Mouse (Mus musculus): ENCODE data around the gene Banp. TPM values are rescaled to one million over a fixed set of nuclear protein-coding genes. Genes with fewer than 3 reads are reported as not detected.

Gene Banp
- 49.9 and 54.9 TPM in 2 replicates for polyA plus RNA-seq (2015; fragmentation: Nextera tagmentation; extraction: Ambion mirVana)

DNA sequence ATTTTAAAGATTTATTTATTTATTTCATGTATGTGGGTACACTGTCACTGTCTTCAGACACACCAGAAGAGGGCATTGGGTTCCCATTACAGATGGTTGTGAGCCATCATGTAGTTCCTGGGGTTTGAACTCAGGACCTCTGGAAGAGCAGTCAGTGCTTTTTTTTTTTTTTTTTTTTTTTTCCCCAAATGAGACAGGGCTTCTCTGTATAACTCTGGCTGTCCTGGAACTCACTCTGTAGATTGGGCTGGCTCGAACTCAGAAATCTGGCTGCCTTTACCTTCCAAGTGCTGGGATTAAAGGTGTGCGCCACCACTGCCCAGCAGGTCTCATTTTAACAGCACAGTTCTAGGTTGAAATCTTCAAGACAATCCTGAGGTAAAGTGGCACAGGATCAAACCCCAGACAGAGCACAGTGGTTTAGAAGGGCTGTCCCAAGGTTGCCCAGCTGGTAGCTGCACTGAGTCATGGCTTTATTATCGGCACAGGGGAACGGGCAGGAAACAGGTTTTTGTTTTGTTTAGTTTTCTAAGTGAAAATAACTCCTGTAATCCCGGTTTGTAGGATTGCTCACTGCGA lies at the start of gene Banp:
Banp (plus strand) TSS at position 529 of the 579 bp plus-strand sequence.
- peak within 1 kb of the TSS; percentile 95 for H3K9ac ChIP-seq (ENCODE audit: low read depth, low read length)
- peak within 1 kb of the TSS; percentile 97 for H3K27ac ChIP-seq (ENCODE audit: low read depth, low read length)
- 0 out of 2 replicates have a peak, but pooled peaks have one; percentile 0 for ATAC-seq
- H3K4me1 ChIP-seq (ENCODE audit: control insufficient read depth, insufficient read depth, low read depth, low read length): peaks cover 37% of the 10 kb centered on the region
- peak within 1 kb of the TSS; percentile 71 for H3K4me2 ChIP-seq (ENCODE audit: low read length)
- H3K36me3 ChIP-seq (ENCODE audit: control insufficient read depth, insufficient read depth, low read length): no peaks in the 10 kb centered on the region; the same call in 1 of the 2 replicates
- 73% methylated on average over 6 of the region's 6 CpGs for WGBS
- no peaks in the 10 kb centered on the region for H3K9me3 ChIP-seq (ENCODE audit: control insufficient read depth, low read length)
- peak within 1 kb of the TSS; percentile 89 for H3K4me3 ChIP-seq (ENCODE audit: low read length)
- H3K27me3 ChIP-seq (replicated peaks; ENCODE audit: control insufficient read depth, insufficient read depth, low read length): no peaks in the 10 kb centered on the region

DNA sequence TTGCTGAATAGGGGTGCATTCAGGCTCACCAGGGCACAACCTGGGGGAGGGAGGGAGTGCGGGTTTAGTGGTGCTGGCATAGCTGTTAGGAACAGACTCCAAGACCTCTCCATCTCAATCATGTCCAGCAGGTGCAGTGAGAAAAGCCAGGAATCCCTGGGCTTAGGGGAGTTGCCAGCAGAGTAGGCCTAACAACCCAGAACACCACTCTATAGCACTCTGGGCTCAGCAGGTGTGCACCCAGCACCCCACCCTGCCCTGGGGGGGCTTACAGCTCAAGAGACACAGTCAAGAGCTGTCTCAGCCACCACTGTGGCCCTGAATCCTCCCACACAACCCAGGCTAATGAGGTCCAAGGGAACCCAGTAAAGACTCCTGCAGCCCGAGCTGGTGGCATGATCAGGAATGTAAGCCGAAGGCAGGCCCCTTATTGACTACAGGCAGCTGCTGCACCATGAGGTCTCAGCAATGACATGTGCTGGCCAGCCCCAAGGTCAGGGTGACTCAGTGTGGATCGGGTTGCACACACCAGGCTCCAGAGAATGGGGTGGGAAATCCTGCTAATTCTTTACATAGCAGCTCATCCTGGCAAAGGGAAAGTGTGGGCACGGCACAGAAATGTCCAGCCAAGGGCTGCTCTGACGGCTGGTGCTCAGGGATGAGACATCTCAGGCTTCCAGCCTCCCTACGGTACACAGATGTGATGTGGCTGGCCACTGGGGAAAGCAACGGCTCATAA lies 47.9 kb upstream of the Banp start:
- Histone ChIP-seq H3K9me3 (ENCODE audit: control insufficient read depth, low read length) (no peaks in the 10 kb centered on the region), H3K9ac (ENCODE audit: low read depth, low read length) (no peak overlapping the region), H3K27me3 (replicated peaks; ENCODE audit: control insufficient read depth, insufficient read depth, low read length) (no peaks in the 10 kb centered on the region), H3K36me3 (ENCODE audit: control insufficient read depth, insufficient read depth, low read length) (no peaks in the 10 kb centered on the region), H3K4me1 (ENCODE audit: control insufficient read depth, insufficient read depth, low read depth, low read length) (peaks cover 47% of the 10 kb centered on the region), H3K4me3 (ENCODE audit: low read length) (no peak overlapping the region), H3K27ac (ENCODE audit: low read depth, low read length) (no peak overlapping the region), H3K4me2 (ENCODE audit: low read length) (0 out of 2 replicates have a peak overlapping the region, but pooled peaks have one; percentile 1)
- ATAC-seq: no peak
- 56% methylated on average over 8 of the region's 8 CpGs for WGBS

DNA sequence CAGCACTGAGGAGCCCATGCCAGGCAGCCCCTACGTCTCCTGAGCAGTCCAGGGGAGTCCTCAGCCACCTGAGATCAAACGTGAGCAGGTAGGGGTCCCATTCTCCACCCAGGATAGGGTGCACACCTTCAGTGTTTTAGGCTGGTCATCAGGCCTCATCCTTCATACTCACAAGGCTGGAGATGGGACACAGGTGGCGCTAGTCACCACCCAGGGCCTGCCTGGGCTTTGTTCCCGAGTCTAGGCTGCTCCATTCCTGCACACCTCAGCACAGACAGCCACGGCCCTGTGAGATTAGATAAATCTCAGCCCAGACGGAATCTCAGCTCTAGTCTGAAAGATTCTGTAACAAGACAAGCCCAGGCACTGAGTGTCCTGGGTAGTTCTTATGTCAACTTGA lies 45.6 kb upstream of the Banp start:
- H3K4me2 ChIP-seq (ENCODE audit: low read length): peak overlapping the region; percentile 18; the same call in 1 of the 2 replicates
- peak overlapping the region; percentile 18; the same call in 1 of the 2 replicates for H3K9ac ChIP-seq (ENCODE audit: low read depth, low read length)
- no peaks in the 10 kb centered on the region for H3K27me3 ChIP-seq (replicated peaks; ENCODE audit: control insufficient read depth, insufficient read depth, low read length)
- peaks cover 29% of the 10 kb centered on the region for H3K4me1 ChIP-seq (ENCODE audit: control insufficient read depth, insufficient read depth, low read depth, low read length)
- no peak overlapping the region for H3K27ac ChIP-seq (ENCODE audit: low read depth, low read length)
- H3K4me3 ChIP-seq (ENCODE audit: low read length): peak overlapping the region; percentile 6
- H3K9me3 ChIP-seq (ENCODE audit: control insufficient read depth, low read length): no peaks in the 10 kb centered on the region
- no peaks in the 10 kb centered on the region for H3K36me3 ChIP-seq (ENCODE audit: control insufficient read depth, insufficient read depth, low read length)
- no peak for ATAC-seq
- 67% methylated on average over 6 of the region's 6 CpGs for WGBS

DNA sequence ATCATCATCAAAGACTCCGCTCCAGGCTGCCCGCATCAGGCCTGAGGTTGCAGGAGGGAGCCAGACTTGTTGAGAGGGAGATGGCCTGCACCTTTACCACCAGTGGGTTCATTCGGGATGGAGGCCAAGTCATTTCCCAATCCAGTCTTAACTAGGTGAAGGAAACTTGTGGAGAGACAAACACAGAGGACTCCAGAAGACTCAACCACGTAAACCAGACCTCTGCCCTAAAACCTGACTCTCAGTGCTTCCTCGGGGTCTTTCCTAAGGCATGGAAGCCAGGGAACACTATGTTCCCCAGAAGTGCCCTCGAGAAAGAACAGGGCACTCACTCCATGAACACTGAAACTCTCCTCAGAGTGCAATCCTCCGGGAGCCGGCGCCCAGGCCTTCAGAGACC lies 44.6 kb upstream of the Banp start:
- WGBS: 85% methylated on average over 9 of the region's 9 CpGs
- peak overlapping the region; percentile 96 for H3K4me2 ChIP-seq (ENCODE audit: low read length)
- no peak overlapping the region for H3K27ac ChIP-seq (ENCODE audit: low read depth, low read length)
- no peaks in the 10 kb centered on the region for H3K9me3 ChIP-seq (ENCODE audit: control insufficient read depth, low read length)
- ATAC-seq: no peak
- no peak overlapping the region for H3K9ac ChIP-seq (ENCODE audit: low read depth, low read length)
- H3K36me3 ChIP-seq (ENCODE audit: control insufficient read depth, insufficient read depth, low read length): no peaks in the 10 kb centered on the region
- H3K27me3 ChIP-seq (replicated peaks; ENCODE audit: control insufficient read depth, insufficient read depth, low read length): no peaks in the 10 kb centered on the region
- H3K4me3 ChIP-seq (ENCODE audit: low read length): peak overlapping the region; percentile 63
- H3K4me1 ChIP-seq (ENCODE audit: control insufficient read depth, insufficient read depth, low read depth, low read length): peaks cover 26% of the 10 kb centered on the region

DNA sequence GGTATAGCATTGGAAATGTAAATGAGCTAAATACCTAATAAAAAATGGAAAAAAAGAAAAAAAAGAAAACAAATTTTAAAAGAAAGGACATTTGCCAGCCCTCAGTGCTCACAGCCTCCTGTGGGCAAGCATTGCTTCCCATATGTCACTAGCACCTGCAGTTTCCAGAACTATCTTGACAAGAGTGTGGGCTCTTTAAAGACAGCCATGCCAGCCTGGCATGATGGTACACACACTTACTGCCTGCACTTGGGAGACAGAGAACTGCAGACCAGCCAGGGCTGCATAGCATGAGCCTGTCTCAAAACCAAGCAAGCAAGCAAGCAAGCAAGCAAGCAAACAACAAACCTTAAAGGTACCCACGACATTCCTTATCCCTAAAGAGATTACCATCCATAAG lies 44.1 kb upstream of the Banp start:
- no peak for ATAC-seq
- Histone ChIP-seq H3K9ac (ENCODE audit: low read depth, low read length) (no peak overlapping the region; the same call in 1 of the 2 replicates), H3K9me3 (ENCODE audit: control insufficient read depth, low read length) (no peaks in the 10 kb centered on the region), H3K4me3 (ENCODE audit: low read length) (peak overlapping the region; percentile 63), H3K4me2 (ENCODE audit: low read length) (peak overlapping the region; percentile 96), H3K4me1 (ENCODE audit: control insufficient read depth, insufficient read depth, low read depth, low read length) (peaks cover 26% of the 10 kb centered on the region), H3K36me3 (ENCODE audit: control insufficient read depth, insufficient read depth, low read length) (no peaks in the 10 kb centered on the region), H3K27me3 (replicated peaks; ENCODE audit: control insufficient read depth, insufficient read depth, low read length) (no peaks in the 10 kb centered on the region), H3K27ac (ENCODE audit: low read depth, low read length) (no peak overlapping the region)
- 67% methylated on average over 1 of the region's 1 CpGs for WGBS

DNA sequence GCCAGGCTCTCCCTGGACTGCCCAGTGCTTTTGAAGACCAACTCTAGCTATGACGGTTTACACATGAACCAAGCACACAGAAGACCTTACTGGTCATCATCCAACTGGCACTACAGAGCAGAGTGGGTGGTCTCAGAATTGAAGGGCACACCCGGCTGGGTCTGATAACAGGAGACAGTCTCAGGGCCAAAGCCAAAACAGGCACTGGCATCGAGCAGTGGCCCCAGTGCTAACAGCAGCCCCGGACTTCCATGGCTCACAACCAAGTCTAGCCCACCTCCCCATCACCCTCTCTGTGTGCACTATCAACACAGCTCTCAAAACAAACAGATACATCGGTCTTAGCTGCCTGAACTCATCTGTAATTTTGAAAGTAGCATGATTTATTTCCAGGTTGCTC lies 43.7 kb upstream of the Banp start:
- Histone ChIP-seq H3K27me3 (replicated peaks; ENCODE audit: control insufficient read depth, insufficient read depth, low read length) (no peaks in the 10 kb centered on the region), H3K36me3 (ENCODE audit: control insufficient read depth, insufficient read depth, low read length) (no peaks in the 10 kb centered on the region), H3K9me3 (ENCODE audit: control insufficient read depth, low read length) (no peaks in the 10 kb centered on the region), H3K4me3 (ENCODE audit: low read length) (peak overlapping the region; percentile 63), H3K9ac (ENCODE audit: low read depth, low read length) (peak overlapping the region; percentile 72), H3K4me1 (ENCODE audit: control insufficient read depth, insufficient read depth, low read depth, low read length) (peaks cover 26% of the 10 kb centered on the region), H3K27ac (ENCODE audit: low read depth, low read length) (no peak overlapping the region), H3K4me2 (ENCODE audit: low read length) (peak overlapping the region; percentile 96)
- no peak for ATAC-seq
- 21% methylated on average over 5 of the region's 5 CpGs for WGBS

DNA sequence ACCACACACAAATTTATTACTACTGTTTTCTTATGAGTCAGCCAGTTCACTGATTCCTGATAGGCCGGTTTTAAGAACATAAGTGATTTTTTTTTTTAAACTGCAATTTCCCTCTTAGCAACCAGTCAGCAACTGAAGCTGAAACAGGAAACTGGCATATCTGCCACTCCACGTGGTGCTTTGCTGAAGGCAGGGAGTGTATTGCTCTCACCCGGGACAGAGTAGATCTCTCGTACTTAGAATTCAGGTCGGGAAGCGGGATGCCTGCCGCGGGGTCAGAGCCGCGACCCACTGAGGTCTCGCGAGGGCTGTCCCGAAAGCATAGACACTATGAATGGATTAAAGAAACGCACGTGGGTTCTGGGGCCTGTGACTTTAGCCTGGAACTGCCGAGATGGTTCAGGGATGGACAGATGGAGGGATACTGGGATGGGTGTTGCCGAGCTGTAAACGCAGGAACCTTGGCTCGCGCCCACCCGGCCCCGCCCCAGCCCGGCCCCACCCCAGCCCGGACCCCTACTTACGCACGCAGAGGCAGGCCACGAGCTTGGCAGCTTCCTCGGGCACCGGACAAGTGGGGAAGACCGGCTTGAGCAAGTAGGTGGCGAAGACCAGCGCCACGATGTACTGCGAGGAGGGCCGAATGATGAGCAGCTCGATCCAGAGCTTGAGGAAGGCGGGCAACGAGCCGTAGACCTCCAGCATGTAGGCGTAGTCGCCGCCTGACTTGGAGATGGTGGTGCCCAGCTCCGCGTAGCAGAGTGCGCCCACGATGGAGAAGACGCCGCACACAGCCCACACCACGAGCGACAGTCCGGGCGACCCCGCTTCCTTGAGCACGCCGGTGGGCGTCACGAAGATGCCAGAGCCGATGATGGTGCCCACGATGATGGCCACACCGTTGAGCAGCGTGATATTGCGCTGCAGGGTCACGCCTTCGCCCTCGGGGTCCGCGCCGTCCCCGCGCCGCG lies 42.7 kb upstream of the Banp start:
- Histone ChIP-seq H3K4me2 (ENCODE audit: low read length) (peak overlapping the region; percentile 96), H3K9me3 (ENCODE audit: control insufficient read depth, low read length) (no peaks in the 10 kb centered on the region), H3K27ac (ENCODE audit: low read depth, low read length) (peak overlapping the region; percentile 71), H3K9ac (ENCODE audit: low read depth, low read length) (peak overlapping the region; percentile 72), H3K4me1 (ENCODE audit: control insufficient read depth, insufficient read depth, low read depth, low read length) (peaks cover 23% of the 10 kb centered on the region), H3K4me3 (ENCODE audit: low read length) (peak overlapping the region; percentile 63), H3K36me3 (ENCODE audit: control insufficient read depth, insufficient read depth, low read length) (no peaks in the 10 kb centered on the region), H3K27me3 (replicated peaks; ENCODE audit: control insufficient read depth, insufficient read depth, low read length) (no peaks in the 10 kb centered on the region)
- under 1% methylated on average over 68 of the region's 72 CpGs for WGBS
- peak; percentile 60 for ATAC-seq

DNA sequence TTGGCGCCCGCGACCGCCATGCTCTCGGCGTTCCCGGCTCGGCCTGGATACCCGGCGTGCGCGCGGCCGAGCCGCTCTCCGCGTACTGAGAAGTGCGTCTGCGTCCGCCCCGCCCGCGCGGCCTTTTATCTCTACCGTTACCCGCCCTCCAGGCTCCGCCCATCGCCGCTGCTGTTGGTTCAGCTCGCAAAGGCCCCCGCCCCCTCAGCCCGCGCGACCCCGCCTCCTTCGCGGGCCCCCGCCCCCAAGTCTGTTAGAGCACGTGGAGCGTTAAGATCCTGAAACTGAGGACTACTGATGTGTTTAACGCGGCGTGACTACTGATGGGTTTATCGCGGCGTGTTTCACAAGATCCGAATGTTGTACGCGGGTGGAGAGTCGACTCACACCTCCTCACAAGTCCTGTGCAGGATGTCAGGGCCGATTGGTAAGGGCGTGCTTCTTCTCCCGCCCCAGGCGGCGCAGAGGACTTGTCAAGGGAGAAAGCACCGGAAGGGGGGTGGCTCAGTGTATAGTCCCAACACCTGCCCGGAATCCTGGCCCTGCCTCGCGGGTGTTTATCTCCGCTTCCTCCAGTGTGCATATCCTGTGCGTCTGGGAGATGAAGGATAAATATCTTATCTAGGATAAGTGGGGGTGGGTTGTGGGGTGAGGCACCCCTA lies 41.8 kb upstream of the Banp start, which contains the start of gene Slc7a5:
Slc7a5 (minus strand) TSS at position 108 of the 662 bp plus-strand sequence.
- Histone ChIP-seq H3K36me3 (ENCODE audit: control insufficient read depth, insufficient read depth, low read length) (no peaks in the 10 kb centered on the region), H3K27me3 (replicated peaks; ENCODE audit: control insufficient read depth, insufficient read depth, low read length) (no peaks in the 10 kb centered on the region), H3K27ac (ENCODE audit: low read depth, low read length) (peak within 1 kb of the TSS; percentile 71), H3K9ac (ENCODE audit: low read depth, low read length) (peak within 1 kb of the TSS; percentile 72), H3K9me3 (ENCODE audit: control insufficient read depth, low read length) (no peaks in the 10 kb centered on the region), H3K4me2 (ENCODE audit: low read length) (peak within 1 kb of the TSS; percentile 96), H3K4me3 (ENCODE audit: low read length) (peak within 1 kb of the TSS; percentile 63), H3K4me1 (ENCODE audit: control insufficient read depth, insufficient read depth, low read depth, low read length) (peaks cover 22% of the 10 kb centered on the region)
- ATAC-seq: peak; percentile 93
- WGBS: under 1% methylated on average over 57 of the region's 61 CpGs

Data from hindbrain, embryonic 16.5 days (tissue).